Mouse (Mus musculus) ES-Bruce4 (cell line): ENCODE results near the gene Pilra. TPM values are rescaled to one million over a fixed set of nuclear protein-coding genes. Genes with fewer than 3 reads are reported as not detected.

ENCODE experiments used
- H3K27ac ChIP-seq: 2 replicates; pipeline ENCODE4 v1.5.1; 2012; ENCODE audit warnings: low read length, inconsistent platforms; ENCODE audit not compliant: insufficient read depth
- H3K27me3 ChIP-seq: 2 replicates; pipeline ENCODE4 v1.6.1; 2012; ENCODE audit warnings: mild to moderate bottlenecking, low read length, inconsistent platforms; ENCODE audit not compliant: control insufficient read depth, poor library complexity, insufficient read depth, severe bottlenecking
- H3K36me3 ChIP-seq: 2 replicates; pipeline ENCODE4 v1.6.1; 2012; ENCODE audit warnings: inconsistent platforms, mild to moderate bottlenecking, low read length, moderate library complexity; ENCODE audit not compliant: control insufficient read depth, poor library complexity, insufficient read depth, severe bottlenecking
- H3K4me1 ChIP-seq: one replicate; pipeline ENCODE4 v1.8.1; 2011; ENCODE audit warnings: low read length; ENCODE audit not compliant: control insufficient read depth, insufficient read depth
- H3K4me3 ChIP-seq: 2 replicates; pipeline ENCODE4 v1.5.1; 2011; ENCODE audit warnings: low read depth, mild to moderate bottlenecking, low read length
- H3K9ac ChIP-seq: 2 replicates; pipeline ENCODE4 v1.6.1; 2012; ENCODE audit warnings: low read depth, mild to moderate bottlenecking, inconsistent platforms; ENCODE audit not compliant: poor library complexity, severe bottlenecking
- H3K9me3 ChIP-seq: replicated peaks from 2 replicates; pipeline ENCODE4 v1.6.1; 2012; ENCODE audit warnings: mild to moderate bottlenecking, low read length, inconsistent platforms; ENCODE audit not compliant: control insufficient read depth, poor library complexity, insufficient read depth, severe bottlenecking
- CTCF ChIP-seq: IDR thresholded peaks from one replicate; pipeline ENCODE4 v1.8.1; 2011; ENCODE audit warnings: low read depth, low read length
- EP300 ChIP-seq: IDR thresholded peaks from 2 replicates; pipeline ENCODE4 v1.6.1; 2011; ENCODE audit warnings: low read depth, low read length; ENCODE audit not compliant: insufficient read depth
- POLR2A ChIP-seq: IDR thresholded peaks from one replicate; pipeline ENCODE4 v1.8.1; 2011; ENCODE audit warnings: low read length; ENCODE audit not compliant: insufficient read depth
- polyA plus RNA-seq: library from polyadenylated mRNA; stranded (reverse); fragments of >200 nt; gene quantifications from 2 replicates; pipeline ENCODE4 v1.2.4, GENCODE M21; 2011; ENCODE audit warnings: low read depth; ENCODE audit not compliant: missing spikeins, insufficient read depth, insufficient read length

The Pilra gene
- polyA plus RNA-seq, 1 experiment = not detected

DNA sequence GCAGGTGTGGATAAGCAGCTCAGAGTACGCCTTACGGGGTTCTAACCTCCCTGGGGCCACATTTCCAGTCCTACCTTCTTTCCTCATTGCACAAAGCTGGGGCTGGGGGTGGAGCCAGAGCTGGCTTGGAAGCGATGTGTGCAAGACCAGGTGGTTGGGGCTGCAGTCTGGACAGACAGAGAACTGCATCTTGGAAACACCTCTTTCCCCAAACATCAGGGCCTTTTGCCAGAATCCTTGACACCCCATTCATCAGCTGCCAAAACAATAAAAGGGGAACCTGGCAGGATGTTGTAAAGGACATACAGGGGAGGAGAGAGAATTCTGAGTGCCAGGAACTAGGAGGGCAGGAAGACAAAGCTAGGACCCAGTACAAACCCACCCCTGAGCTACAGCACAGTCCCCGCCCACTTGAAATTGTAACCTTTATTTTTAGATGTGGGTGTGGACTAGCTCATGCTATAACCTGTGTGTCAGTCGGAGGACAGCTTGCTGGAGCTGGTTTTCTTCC, 59.6 kb downstream of the Pilra start:
- Histone ChIP-seq H3K27ac (peak overlapping the region; percentile 40), H3K36me3 (peaks cover 12% of the 10 kb centered on the region), H3K4me1 (no peaks in the 10 kb centered on the region), H3K4me3 (peak overlapping the region; percentile 24), H3K27me3 (no peaks in the 10 kb centered on the region), H3K9ac (peak overlapping the region; percentile 4; the same call in 1 of the 2 replicates), H3K9me3 (no peaks in the 10 kb centered on the region)
- TF ChIP-seq POLR2A (no peak), CTCF (no peak), EP300 (no peak)

DNA sequence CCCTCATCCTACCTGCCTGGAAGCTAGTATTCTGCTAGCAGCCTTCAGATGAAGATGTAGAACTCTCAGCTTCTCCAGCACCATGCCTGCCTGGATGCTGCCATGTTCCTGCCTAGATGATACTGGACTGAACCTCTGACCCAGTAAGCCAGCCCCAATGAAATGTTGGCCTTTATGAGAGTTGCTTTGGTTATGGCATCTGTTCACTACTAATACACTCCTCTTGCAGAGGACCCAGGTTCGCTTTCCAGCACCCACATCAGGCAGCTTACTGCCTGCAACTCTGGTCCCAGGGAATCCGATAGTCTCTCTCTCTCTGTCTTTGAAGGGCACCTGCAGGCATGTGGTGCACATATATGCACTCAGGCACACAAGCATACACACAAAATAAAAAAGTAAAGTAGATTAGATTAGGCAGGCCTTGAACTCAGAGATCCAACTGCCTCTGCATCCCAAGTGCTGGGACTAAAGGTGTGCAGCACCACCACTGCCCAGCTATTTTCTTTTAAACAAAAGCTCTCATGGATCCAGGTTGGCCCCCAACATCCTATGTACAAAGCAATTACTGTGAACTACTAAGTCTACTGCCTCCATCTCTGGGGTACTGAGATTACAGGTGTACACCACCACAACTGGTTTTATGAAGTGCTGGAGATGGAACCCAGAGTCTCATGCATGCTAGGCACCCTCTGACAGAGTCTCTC, 60.3 kb downstream of the Pilra start:
- no peak for TF ChIP-seq EP300
- no peak for TF ChIP-seq POLR2A
- no peaks in the 10 kb centered on the region for H3K4me1 ChIP-seq
- no peaks in the 10 kb centered on the region for H3K27me3 ChIP-seq
- H3K36me3 ChIP-seq = peaks cover 8% of the 10 kb centered on the region
- H3K9ac ChIP-seq = peak overlapping the region; percentile 4; the same call in 1 of the 2 replicates
- peak overlapping the region; percentile 24; the same call in 1 of the 2 replicates for H3K4me3 ChIP-seq
- peak overlapping the region; percentile 40 for H3K27ac ChIP-seq
- no peaks in the 10 kb centered on the region for H3K9me3 ChIP-seq

DNA sequence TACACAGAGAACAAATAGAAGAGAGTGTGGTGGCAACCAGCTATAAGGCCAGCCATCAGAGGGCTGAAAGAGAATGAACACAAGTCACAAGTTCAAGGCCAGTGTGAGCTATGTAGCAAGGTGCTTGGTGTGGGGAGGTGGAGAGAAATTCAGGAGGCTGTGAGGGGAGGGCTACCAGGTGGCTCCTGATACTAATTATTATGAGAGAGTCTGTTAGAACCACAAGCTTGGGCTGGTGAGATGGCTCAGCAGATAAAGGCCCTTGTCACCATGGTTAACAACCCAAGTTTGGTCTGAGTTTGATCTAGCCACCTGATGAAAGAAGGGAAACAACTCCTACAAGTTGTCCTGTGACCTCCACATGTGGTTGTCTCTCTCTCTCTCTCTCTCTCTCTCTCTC, 63.3 kb downstream of the Pilra start:
- no peaks in the 10 kb centered on the region for H3K27me3 ChIP-seq
- H3K9ac ChIP-seq = no peak overlapping the region
- no peaks in the 10 kb centered on the region for H3K36me3 ChIP-seq

More for the DNA sequence above, 63.3 kb downstream of the Pilra start:
- Histone ChIP-seq H3K4me3 (no peak overlapping the region), H3K27ac (no peak overlapping the region), H3K9me3 (no peaks in the 10 kb centered on the region), H3K4me1 (no peaks in the 10 kb centered on the region)
- TF ChIP-seq CTCF = no peak
- no peak for TF ChIP-seq POLR2A
- no peak for TF ChIP-seq EP300

Other genes with a start within 250 kb of the Pilra start
- gene Mospd3, start 235.2 kb downstream of the Pilra start, polyA plus RNA-seq = 20.3 and 22.4 TPM in 2 replicates
- gene Pcolce, start 222.5 kb downstream of the Pilra start, polyA plus RNA-seq = 49.2 and 60.6 TPM in 2 replicates
- 0.48 and 0.94 TPM in 2 replicates for gene Fbxo24, start 207.3 kb downstream of the Pilra start, polyA plus RNA-seq
- gene Lrch4, start 207.2 kb downstream of the Pilra start, polyA plus RNA-seq = 25.1 and 28.6 TPM in 2 replicates
- gene Gm20605, start 207.1 kb downstream of the Pilra start, polyA plus RNA-seq = 5.4 and 9.0 TPM in 2 replicates
- gene Sap25, start 194.9 kb downstream of the Pilra start, polyA plus RNA-seq = 5.0 and 7.9 TPM in 2 replicates
- 1.2 and 1.5 TPM in 2 replicates for gene Irs3, start 190.6 kb downstream of the Pilra start, polyA plus RNA-seq
- 14.8 and 16.0 TPM in 2 replicates for gene Agfg2, start 151.6 kb downstream of the Pilra start, polyA plus RNA-seq
- 12.4 and 13.0 TPM in 2 replicates for gene Nyap1, start 94.7 kb downstream of the Pilra start, polyA plus RNA-seq
- 47.7 and 53.3 TPM in 2 replicates for gene Tsc22d4, start 90.6 kb downstream of the Pilra start, polyA plus RNA-seq
- gene Ppp1r35, start 57.4 kb downstream of the Pilra start, polyA plus RNA-seq = 30.3 and 35.4 TPM in 2 replicates
- gene Mepce, start 48.6 kb downstream of the Pilra start, polyA plus RNA-seq = 21.6 and 24.8 TPM in 2 replicates
- gene Zcwpw1, start 48.5 kb downstream of the Pilra start, polyA plus RNA-seq = 15.0 and 15.5 TPM in 2 replicates
- not detected in 2 replicates for gene Pilrb1, start 21.8 kb upstream of the Pilra start, polyA plus RNA-seq
- not detected in 2 replicates for gene Pilrb2, start 35.5 kb upstream of the Pilra start, polyA plus RNA-seq
- gene Cyp3a13, start 85.3 kb upstream of the Pilra start, polyA plus RNA-seq = not detected in 2 replicates
- not detected in 2 replicates for gene Gjc3, start 126.8 kb upstream of the Pilra start, polyA plus RNA-seq
- not detected in 2 replicates for gene Azgp1, start 145.2 kb upstream of the Pilra start, polyA plus RNA-seq
- not detected in 2 replicates for gene Smok3a, start 185.0 kb upstream of the Pilra start, polyA plus RNA-seq
- gene Smok3b, start 185.1 kb upstream of the Pilra start, polyA plus RNA-seq = not detected in 2 replicates
- gene Smok3c, start 216.9 kb upstream of the Pilra start, polyA plus RNA-seq = not detected in 2 replicates
- gene Zkscan1, start 248.8 kb upstream of the Pilra start, polyA plus RNA-seq = 15.1 and 15.3 TPM in 2 replicates